Mouse (Mus musculus) hindbrain, embryonic 13.5 days (tissue): Measurements from ENCODE around the gene Gm49318. TPM values are rescaled to one million over a fixed set of nuclear protein-coding genes. Genes with fewer than 3 reads are reported as not detected.
A peak's percentile ranks its signal among the peaks of the same experiment; 100 is the strongest.

Source experiments
- ATAC-seq: fragments of 200-750 bp; cut with Nextera tagmentation; 2 replicates; pipeline ENCODE4 v1.8.0; 2017; ENCODE audit warnings: moderate TSS enrichment; ENCODE audit not compliant: low FRiP score
- H3K27ac ChIP-seq: fragments of 300-500 bp; sonication (generic); 2 replicates; pipeline ENCODE4 v1.5.1; 2015; ENCODE audit warnings: inconsistent platforms, mild to moderate bottlenecking, moderate library complexity
- H3K27me3 ChIP-seq: fragments of 300-500 bp; sonication (generic); 2 replicates; pipeline ENCODE4 v1.6.1; 2015; ENCODE audit warnings: mild to moderate bottlenecking, inconsistent platforms
- H3K36me3 ChIP-seq: fragments of 300-500 bp; sonication (generic); 2 replicates; pipeline ENCODE4 v1.6.1; 2015; ENCODE audit warnings: mild to moderate bottlenecking, inconsistent platforms
- H3K4me1 ChIP-seq: fragments of 300-500 bp; sonication (generic); replicated peaks from 2 replicates; pipeline ENCODE4 v1.6.1; 2015; ENCODE audit warnings: inconsistent platforms
- H3K4me2 ChIP-seq: fragments of 300-500 bp; sonication (generic); 2 replicates; pipeline ENCODE4 v1.6.1; 2015; ENCODE audit warnings: inconsistent platforms, mild to moderate bottlenecking, moderate library complexity
- H3K4me3 ChIP-seq: fragments of 300-500 bp; sonication (generic); 2 replicates; pipeline ENCODE4 v1.5.1; 2015; ENCODE audit warnings: mild to moderate bottlenecking, inconsistent platforms
- H3K9ac ChIP-seq: fragments of 300-500 bp; sonication (generic); 2 replicates; pipeline ENCODE4 v1.6.1; 2015; ENCODE audit warnings: mild to moderate bottlenecking, inconsistent platforms
- H3K9me3 ChIP-seq: fragments of 300-500 bp; sonication (generic); 2 replicates; pipeline ENCODE4 v1.6.1; 2016; ENCODE audit warnings: inconsistent platforms
- WGBS: fragments of 180-500 bp; shearing (Covaris S2); methylation state at CpG from one replicate; pipeline ENCODE4 v1.1.7; 2015; 5-methylcytosine and 5-hydroxymethylcytosine counted together
- microRNA-seq: library from miRNA; unstranded; fragments of <30 nt; microRNA quantifications from one replicate; pipeline ENCODE4, GENCODE M21; 2016
- polyA plus RNA-seq: library from polyadenylated mRNA; unstranded; fragments of >200 nt; fragmentation: Nextera tagmentation; extraction: Ambion mirVana; gene quantifications from 2 replicates; pipeline ENCODE4 v1.2.1, GENCODE M21; 2015

The Gm49318 gene
- polyA plus RNA-seq, 1 experiment from 2014 or later: not detected

- no peak overlapping the region for H3K27ac ChIP-seq
- H3K27me3 ChIP-seq: peaks cover 84% of the 10 kb centered on the region
- H3K9ac ChIP-seq: no peak overlapping the region
- H3K4me2 ChIP-seq: peak overlapping the region; percentile 57
- WGBS: 9% methylated on average over 36 of the region's 36 CpGs
- H3K9me3 ChIP-seq: no peaks in the 10 kb centered on the region
- H3K4me3 ChIP-seq: peak overlapping the region; percentile 36; the same call in 1 of the 2 replicates
- no peaks in the 10 kb centered on the region for H3K36me3 ChIP-seq
- peaks cover 26% of the 10 kb centered on the region for H3K4me1 ChIP-seq
- ATAC-seq: no peak
Measured at GRCm38 (mm10) chr9:21987592-21988342, 83.3 kb downstream of the Gm49318 start.

Small RNA genes within 50 kb of the gene (microRNA-seq; reads per million reads assigned to microRNA genes)
- not detected for gene Mir7084

Other genes starting within 250 kb of the Gm49318 start
- gene Angptl8, start 235.7 kb downstream of the Gm49318 start, polyA plus RNA-seq: 0.39 and 0.53 TPM in 2 replicates
- 17.2 and 18.2 TPM in 2 replicates for gene Dock6, start 218.6 kb downstream of the Gm49318 start, polyA plus RNA-seq
- 15.9 and 18.5 TPM in 2 replicates for gene Rab3d, start 153.1 kb downstream of the Gm49318 start, polyA plus RNA-seq
- gene Ccdc159, start 143.8 kb downstream of the Gm49318 start, polyA plus RNA-seq: 8.9 and 10.4 TPM in 2 replicates
- 47.1 and 48.2 TPM in 2 replicates for gene Tmem205, start 143.7 kb downstream of the Gm49318 start, polyA plus RNA-seq
- 67.5 and 71.4 TPM in 2 replicates for gene Plppr2, start 134.2 kb downstream of the Gm49318 start, polyA plus RNA-seq
- gene Swsap1, start 115.5 kb downstream of the Gm49318 start, polyA plus RNA-seq: 9.1 and 9.7 TPM in 2 replicates
- 1.9 and 2.2 TPM in 2 replicates for gene Epor, start 107.8 kb downstream of the Gm49318 start, polyA plus RNA-seq
- 1.1 TPM in 2 replicates for gene Rgl3, start 81.8 kb downstream of the Gm49318 start, polyA plus RNA-seq
- gene Ccdc151, start 68.6 kb downstream of the Gm49318 start, polyA plus RNA-seq: 4.1 and 4.4 TPM in 2 replicates
- gene Prkcsh, start 68.5 kb downstream of the Gm49318 start, polyA plus RNA-seq: 99.3 and 101 TPM in 2 replicates
- 80.6 and 81.7 TPM in 2 replicates for gene Elavl3, start 19.2 kb downstream of the Gm49318 start, polyA plus RNA-seq
- 17.7 and 19.5 TPM in 2 replicates for gene Zfp653, start 117 bp upstream of the Gm49318 start, polyA plus RNA-seq
- gene Ecsit, start 14.2 kb upstream of the Gm49318 start, polyA plus RNA-seq: 53.5 and 56.5 TPM in 2 replicates
- 1.4 and 4.5 TPM in 2 replicates for gene Cnn1, start 28.0 kb upstream of the Gm49318 start, polyA plus RNA-seq
- gene Elof1, start 45.9 kb upstream of the Gm49318 start, polyA plus RNA-seq: 179 and 185 TPM in 2 replicates
- 0.82 and 0.98 TPM in 2 replicates for gene Acp5, start 64.5 kb upstream of the Gm49318 start, polyA plus RNA-seq
- 81.3 and 88.2 TPM in 2 replicates for gene Pigyl, start 85.6 kb upstream of the Gm49318 start, polyA plus RNA-seq
- gene Zfp872, start 116.8 kb upstream of the Gm49318 start, polyA plus RNA-seq: 0.17 TPM in 1 of 2 replicates, not detected in the other
- gene Zfp809, start 154.5 kb upstream of the Gm49318 start, polyA plus RNA-seq: 9.0 and 10.9 TPM in 2 replicates
- 7.5 and 7.6 TPM in 2 replicates for gene Zfp599, start 188.6 kb upstream of the Gm49318 start, polyA plus RNA-seq
- 36.0 and 40.6 TPM in 2 replicates for gene Zfp810, start 236.4 kb upstream of the Gm49318 start, polyA plus RNA-seq